Mouse (Mus musculus) CH12.LX (cell line): ENCODE measurements around the gene Btnl6.

Source experiments
- E2F4 ChIP-seq: IDR thresholded peaks from 2 replicates; pipeline ENCODE4 v1.6.1; 2011; ENCODE audit warnings: low read depth, low read length, improper control_type of control experiment; ENCODE audit not compliant: insufficient replicate concordance
- ELF1 ChIP-seq: IDR thresholded peaks from 2 replicates; pipeline ENCODE4 v1.6.1; 2014; ENCODE audit warnings: low read depth, mild to moderate bottlenecking, inconsistent platforms, low read length, improper control_type of control experiment
- MAFK ChIP-seq: IDR thresholded peaks from 2 replicates; pipeline ENCODE4 v1.6.1; 2011; ENCODE audit warnings: low read length, improper control_type of control experiment; ENCODE audit not compliant: insufficient replicate concordance

DNA sequence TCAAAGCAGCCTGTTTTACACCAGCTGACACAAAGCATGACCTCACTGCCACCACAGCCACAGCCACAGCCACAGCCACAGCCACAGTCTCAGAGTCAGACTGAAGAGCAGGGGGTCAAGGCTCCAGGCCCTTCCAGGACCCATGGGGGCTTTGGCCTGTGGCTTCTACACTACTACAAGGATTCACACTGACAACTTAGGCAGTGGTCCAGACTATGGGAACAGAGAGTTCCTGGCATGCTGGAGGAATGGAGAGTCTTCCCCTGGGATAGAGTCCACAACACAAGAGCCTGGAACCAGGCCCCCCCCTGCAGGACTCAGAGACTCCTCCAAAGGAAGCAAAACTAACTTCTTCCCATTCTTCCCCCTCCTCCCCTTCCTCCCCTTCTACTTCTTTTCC is 9.6 kb downstream of the Btnl6 start:
- TF ChIP-seq ELF1 (no peak), MAFK (no peak), E2F4 (no peak)
